Mouse (Mus musculus) ovary, adult 10 weeks (tissue): ENCODE results near the gene Olfr1022. TPM values are rescaled to one million over a fixed set of nuclear protein-coding genes. Genes with fewer than 3 reads are reported as not detected.

ENCODE experiments used
- polyA plus RNA-seq: library from polyadenylated mRNA; stranded (reverse); fragments of 350-450 nt; fragmentation: Illumina TruSeq; extraction: RNeasy Lipid Tissue Mini Kit (QIAGEN cat#74804); gene quantifications from one replicate; pipeline ENCODE4 v1.2.3, GENCODE M21; 2014

Olfr1022 gene
- polyA plus RNA-seq, result not detected

DNA sequence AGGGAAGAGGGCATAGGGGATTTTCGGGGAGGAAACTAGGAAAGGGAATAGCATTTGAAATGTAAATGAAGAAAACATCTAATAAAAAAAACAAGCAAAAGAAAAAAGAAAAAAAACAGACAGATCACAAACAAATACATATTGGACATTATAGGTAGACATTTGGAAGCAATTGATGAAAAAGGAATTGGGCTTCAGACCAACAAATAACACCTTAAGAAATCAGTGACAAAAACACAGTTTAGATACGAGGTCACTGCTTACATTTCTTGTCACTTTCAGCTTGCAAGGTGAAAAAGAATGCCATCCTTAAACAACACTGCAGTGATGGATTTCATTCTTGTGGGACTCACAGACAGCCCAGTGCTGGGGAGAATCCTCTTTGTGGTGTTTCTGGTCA lies at the start of gene Olfr1022:
Olfr1022 (plus strand) TSS at position 301 of the 400 bp plus-strand sequence.

DNA sequence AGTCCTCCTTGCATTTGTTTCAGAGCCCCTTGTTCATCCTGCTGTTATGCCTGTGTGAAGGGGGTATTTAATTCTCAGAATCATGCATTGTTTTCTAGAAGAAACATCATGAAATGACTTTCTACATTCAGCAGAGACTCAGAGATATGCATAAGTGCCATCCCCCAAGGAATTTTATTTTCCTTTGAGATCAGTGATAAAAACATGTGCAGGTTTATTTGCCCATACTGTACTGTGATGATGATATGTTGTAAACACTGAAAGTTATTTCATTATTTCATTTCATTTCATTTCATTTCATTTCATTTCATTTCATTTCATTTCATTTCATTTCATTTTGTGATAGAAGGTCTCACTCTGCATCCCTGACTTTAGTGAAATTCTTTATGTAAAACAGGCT lies 23.0 kb upstream of the Olfr1022 start, which contains the start of gene Olfr1019:
Olfr1019 (minus strand) TSS at position 101 of the 400 bp plus-strand sequence.

DNA sequence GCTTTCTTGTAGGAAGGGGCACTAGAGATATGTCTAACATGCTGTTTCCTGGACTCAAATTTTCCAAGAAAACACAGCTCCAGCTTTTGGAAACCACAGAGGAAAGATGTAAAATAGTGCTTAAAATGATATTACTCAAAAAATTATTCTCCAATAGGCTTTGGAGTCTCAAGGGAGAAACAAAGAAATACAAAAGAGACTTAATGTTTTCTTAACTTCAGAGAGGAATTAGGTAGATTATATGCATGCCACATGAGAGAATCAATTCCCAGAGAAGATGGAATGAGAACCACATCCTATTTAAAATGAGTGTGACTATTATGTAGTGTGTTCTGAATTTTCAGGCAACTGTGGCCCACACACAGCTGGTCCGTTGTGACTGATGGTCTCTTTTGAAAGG lies 21.7 kb upstream of the Olfr1022 start, which contains the start of gene Olfr1020:
Olfr1020 (plus strand) TSS at position 301 of the 400 bp plus-strand sequence.

DNA sequence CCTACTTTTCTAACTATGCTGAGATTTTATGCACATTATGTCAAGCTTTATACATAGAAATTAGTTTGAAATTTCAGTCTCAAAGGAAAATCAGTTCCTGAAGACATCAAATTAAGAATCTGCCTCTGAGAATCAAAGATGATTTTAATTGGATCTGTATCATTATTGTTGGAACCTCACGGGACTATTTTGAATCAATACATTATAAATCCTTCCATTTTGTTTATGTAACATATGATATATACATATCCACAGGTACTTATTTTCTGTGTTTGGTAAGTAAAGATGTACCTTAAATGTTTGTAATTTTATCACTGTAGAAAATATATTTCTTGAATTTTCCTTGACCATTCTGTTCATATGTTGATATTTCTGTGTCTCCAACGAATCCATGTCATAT lies 16.9 kb downstream of the Olfr1022 start, which contains the start of gene Olfr1023:
Olfr1023 (plus strand) TSS at position 301 of the 400 bp plus-strand sequence.

DNA sequence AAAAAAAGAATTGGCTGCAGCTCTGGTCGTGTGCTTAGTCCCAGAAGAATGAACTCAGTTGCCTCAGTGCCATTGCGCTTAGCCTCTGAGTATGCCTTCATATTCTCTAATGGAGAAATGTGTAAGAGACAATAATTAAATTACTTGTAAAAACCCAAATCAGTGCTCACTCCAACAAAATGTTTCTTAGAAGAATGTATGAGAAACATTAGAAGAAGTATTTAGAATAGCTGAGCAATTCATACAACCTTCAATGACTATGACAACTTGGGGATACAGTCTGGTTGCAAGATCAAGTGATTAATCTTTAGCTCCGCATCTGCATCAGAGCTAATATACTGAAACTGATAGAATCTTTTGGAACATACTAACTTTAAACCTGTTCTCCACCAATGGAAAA lies 36.6 kb downstream of the Olfr1022 start, which contains the start of gene Olfr1024:
Olfr1024 (minus strand) TSS at position 101 of the 400 bp plus-strand sequence.

DNA sequence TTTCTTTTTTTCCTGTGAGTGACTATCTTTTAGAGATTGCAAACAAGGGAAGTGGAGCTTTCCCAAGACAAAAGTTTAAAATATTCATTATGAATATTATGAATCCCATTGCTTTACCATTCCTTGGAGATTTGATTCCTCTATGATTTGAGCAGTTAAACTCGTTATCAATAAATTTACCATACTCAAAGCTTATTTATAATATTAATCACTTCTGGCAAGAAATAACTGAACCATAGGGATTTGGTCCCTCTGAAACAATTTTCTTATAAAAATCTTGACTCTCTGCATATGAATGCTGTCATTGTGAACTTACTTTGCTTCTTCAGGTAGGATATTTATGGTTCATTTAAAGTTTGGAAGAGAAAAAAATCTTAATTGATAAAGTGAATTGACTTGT lies 46.5 kb downstream of the Olfr1022 start, which contains the start of gene Olfr1025-ps1:
Olfr1025-ps1 (plus strand) TSS at position 301 of the 400 bp plus-strand sequence.

Other genes starting within 250 kb of the Olfr1022 start
- gene Olfr1002, start 217.9 kb upstream of the Olfr1022 start, polyA plus RNA-seq, result not detected
- gene Olfr154, start 204.1 kb upstream of the Olfr1022 start, polyA plus RNA-seq, result not detected
- gene Olfr1006, start 189.8 kb upstream of the Olfr1022 start, polyA plus RNA-seq, result not detected
- not detected for gene Olfr1008, start 179.2 kb upstream of the Olfr1022 start, polyA plus RNA-seq
- gene Olfr1009, start 153.2 kb upstream of the Olfr1022 start, polyA plus RNA-seq, result not detected
- gene Olfr1012, start 105.8 kb upstream of the Olfr1022 start, polyA plus RNA-seq, result not detected
- gene Olfr1013, start 101.5 kb upstream of the Olfr1022 start, polyA plus RNA-seq, result not detected
- gene Olfr1014, start 95.9 kb upstream of the Olfr1022 start, polyA plus RNA-seq, result not detected
- gene Olfr1015, start 86.6 kb upstream of the Olfr1022 start, polyA plus RNA-seq, result not detected
- gene Olfr1016, start 66.0 kb upstream of the Olfr1022 start, polyA plus RNA-seq, result not detected
- gene Olfr1018, start 50.1 kb upstream of the Olfr1022 start, polyA plus RNA-seq, result not detected
- gene Olfr1019, start 23.1 kb upstream of the Olfr1022 start, polyA plus RNA-seq, result not detected
- not detected for gene Olfr1020, start 21.6 kb upstream of the Olfr1022 start, polyA plus RNA-seq
- gene Olfr1023, start 17.0 kb downstream of the Olfr1022 start, polyA plus RNA-seq, result not detected
- gene Olfr1024, start 36.5 kb downstream of the Olfr1022 start, polyA plus RNA-seq, result not detected
- gene Olfr1025-ps1, start 46.6 kb downstream of the Olfr1022 start, polyA plus RNA-seq, result not detected
- gene Olfr1026, start 53.0 kb downstream of the Olfr1022 start, polyA plus RNA-seq, result not detected
- not detected for gene Olfr1028, start 81.8 kb downstream of the Olfr1022 start, polyA plus RNA-seq
- 0.34 TPM for gene Olfr1029, start 105.3 kb downstream of the Olfr1022 start, polyA plus RNA-seq
- not detected for gene Olfr1030, start 110.7 kb downstream of the Olfr1022 start, polyA plus RNA-seq
- gene Olfr1031, start 121.7 kb downstream of the Olfr1022 start, polyA plus RNA-seq, result not detected
- not detected for gene Olfr1032, start 136.9 kb downstream of the Olfr1022 start, polyA plus RNA-seq
- 26.2 TPM for gene Olfr1033, start 152.0 kb downstream of the Olfr1022 start, polyA plus RNA-seq
- gene Olfr1034, start 177.3 kb downstream of the Olfr1022 start, polyA plus RNA-seq, result 4.1 TPM
- not detected for gene Olfr1036, start 205.4 kb downstream of the Olfr1022 start, polyA plus RNA-seq
- not detected for gene Olfr1037, start 218.8 kb downstream of the Olfr1022 start, polyA plus RNA-seq